Mouse (Mus musculus) G1E (cell line): ENCODE measurements around the gene Smad3. TPM values are rescaled to one million over a fixed set of nuclear protein-coding genes. Genes with fewer than 3 reads are reported as not detected.

Source experiments
- ATAC-seq: 2 replicates; pipeline ENCODE4 v1.8.0; 2016; ENCODE audit warnings: mild to moderate bottlenecking; ENCODE audit not compliant: insufficient number of reproducible peaks, poor library complexity, low FRiP score, severe bottlenecking; ENCODE audit errors: extremely low read depth
- DNase-seq: peaks from one replicate; pipeline ENCODE4 v3.0.0; 2012; ENCODE audit warnings: low spot score
- H3K27me3 ChIP-seq: 2 replicates; pipeline ENCODE4 v1.6.1; 2012; ENCODE audit warnings: mild to moderate bottlenecking, low read length, inconsistent platforms; ENCODE audit not compliant: insufficient read depth
- H3K36me3 ChIP-seq: replicated peaks from 2 replicates; pipeline ENCODE3; 2012; ENCODE audit warnings: mild to moderate bottlenecking, inconsistent platforms
- H3K4me1 ChIP-seq: 2 replicates; pipeline ENCODE4 v1.6.1; 2012; ENCODE audit warnings: low read depth, low read length, inconsistent platforms, mixed read lengths; ENCODE audit not compliant: insufficient read depth
- H3K4me3 ChIP-seq: 2 replicates; pipeline ENCODE4 v1.5.1; 2012; ENCODE audit warnings: low read depth, mild to moderate bottlenecking, inconsistent platforms, low read length, moderate library complexity, mixed read lengths
- H3K9me3 ChIP-seq: replicated peaks from 2 replicates; pipeline ENCODE4 v1.6.1; 2012; ENCODE audit warnings: inconsistent platforms
- CTCF ChIP-seq: IDR thresholded peaks from 2 replicates; pipeline ENCODE4 v1.5.1; 2012; ENCODE audit warnings: low read depth, low read length, inconsistent platforms, mixed read lengths
- GATA1 ChIP-seq: IDR thresholded peaks from 2 replicates; pipeline ENCODE4 v1.6.1; 2012; ENCODE audit warnings: borderline replicate concordance, low read length, inconsistent platforms, mixed read lengths
- GATA2 ChIP-seq: IDR thresholded peaks from 2 replicates; pipeline ENCODE4 v1.6.1; 2012; ENCODE audit warnings: low read depth, low read length, inconsistent platforms, borderline replicate concordance
- POLR2AphosphoS5 ChIP-seq: IDR thresholded peaks from 2 replicates; pipeline ENCODE4 v1.6.1; 2012; ENCODE audit warnings: low read depth, low read length, inconsistent platforms; ENCODE audit not compliant: insufficient replicate concordance
- TAL1 ChIP-seq: conservative IDR thresholded peaks from 2 replicates; pipeline ENCODE4 v1.6.1; 2012; ENCODE audit warnings: low read depth, low read length, inconsistent platforms, mixed read lengths
- polyA plus RNA-seq: library from polyadenylated mRNA; stranded (reverse); fragments of >175 nt; gene quantifications from 2 replicates; pipeline ENCODE4 v1.2.3, GENCODE M21; 2012
- total RNA-seq, 2 experiments: library from RNA; stranded (forward) in 1 of 2; stranded (reverse) in 1 of 2; fragments of 200-1000 nt in 1 of 2; fragments of >200 nt in 1 of 2; fragmentation: Nextera tagmentation in 1 of 2; gene quantifications; 2 replicates each; pipeline ENCODE4 v1.2.3; 2014 to 2017

The Smad3 gene
- total and polyA plus RNA-seq, 3 experiments = 0.87 to 4.8 (median 1.2) TPM

GRCm38 (mm10) chr9:63636113-63636512 lies 121.7 kb downstream of the Smad3 start:
- H3K36me3 ChIP-seq = peaks cover 97% of the 10 kb centered on the region
- TF ChIP-seq TAL1 (no peak), GATA1 (no peak), GATA2 (no peak), CTCF (no peak), POLR2AphosphoS5 (no peak)
- H3K9me3 ChIP-seq = no peaks in the 10 kb centered on the region
- H3K27me3 ChIP-seq = no peaks in the 10 kb centered on the region
- H3K4me3 ChIP-seq = no peak overlapping the region
- DNase-seq (no peak), ATAC-seq (no peak)
- no peaks in the 10 kb centered on the region for H3K4me1 ChIP-seq

DNA sequence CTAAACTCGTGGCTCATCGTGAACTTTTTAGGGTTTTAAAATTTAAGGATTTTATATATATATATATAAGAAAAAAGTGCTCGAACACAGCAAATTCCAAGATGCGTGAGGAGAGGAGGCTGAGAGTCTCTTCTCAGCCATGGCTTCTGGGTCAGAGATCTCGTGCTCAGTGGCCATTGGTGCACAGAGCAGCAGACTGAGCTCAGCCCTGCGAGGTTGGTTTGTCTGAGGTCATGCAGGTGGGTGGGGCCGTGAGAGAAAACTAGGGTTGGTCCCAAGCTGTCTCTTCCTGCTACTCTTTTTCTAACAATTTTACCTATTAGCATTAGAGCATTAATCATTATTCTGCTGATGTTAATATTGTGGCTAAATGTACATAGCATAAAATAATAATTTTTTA lies 124.5 kb downstream of the Smad3 start:
- Histone ChIP-seq H3K9me3 (no peaks in the 10 kb centered on the region), H3K36me3 (peaks cover 96% of the 10 kb centered on the region), H3K4me3 (no peak overlapping the region), H3K27me3 (no peaks in the 10 kb centered on the region), H3K4me1 (no peaks in the 10 kb centered on the region)
- TF ChIP-seq CTCF = no peak
- ATAC-seq = no peak
- DNase-seq = no peak

GRCm38 (mm10) chr9:63632924-63633323 lies 124.9 kb downstream of the Smad3 start:
- H3K36me3 ChIP-seq = peaks cover 96% of the 10 kb centered on the region
- DNase-seq = no peak

DNA sequence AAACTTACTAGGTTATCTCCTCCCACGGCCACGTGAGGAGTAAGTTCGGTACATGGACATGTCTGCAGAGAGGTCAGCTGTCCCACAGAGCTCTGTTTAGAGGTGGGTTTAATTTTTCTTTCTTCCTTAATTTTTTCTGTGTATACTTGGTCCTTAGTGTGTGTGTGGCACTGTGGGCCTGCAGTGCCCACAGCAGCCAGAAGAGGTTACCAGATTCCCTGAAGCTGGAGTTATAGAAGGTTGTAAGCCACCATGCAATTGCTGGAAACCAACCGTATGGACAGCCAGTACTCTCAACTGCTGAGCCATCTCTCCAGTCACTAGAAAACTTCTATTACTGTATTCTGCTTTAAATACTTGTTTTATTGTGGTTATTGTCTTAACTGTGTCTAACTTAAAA lies 125.7 kb downstream of the Smad3 start:
- TF ChIP-seq TAL1 = no peak
- TF ChIP-seq POLR2AphosphoS5 = no peak
- TF ChIP-seq GATA1 = no peak
- TF ChIP-seq CTCF = no peak
- no peak for TF ChIP-seq GATA2
- no peak for ATAC-seq
- Histone ChIP-seq H3K36me3 (peaks cover 96% of the 10 kb centered on the region), H3K9me3 (no peaks in the 10 kb centered on the region), H3K4me3 (no peak overlapping the region), H3K4me1 (no peaks in the 10 kb centered on the region), H3K27me3 (no peaks in the 10 kb centered on the region)
- no peak for DNase-seq

More at GRCm38 (mm10) chr9:63632924-63633323, 124.9 kb downstream of the Smad3 start:
- ATAC-seq = no peak
- Histone ChIP-seq H3K27me3 (no peaks in the 10 kb centered on the region), H3K4me3 (no peak overlapping the region), H3K4me1 (no peaks in the 10 kb centered on the region), H3K9me3 (no peaks in the 10 kb centered on the region)
- TF ChIP-seq POLR2AphosphoS5 (no peak), GATA2 (no peak), GATA1 (no peak), CTCF (no peak), TAL1 (no peak)

DNA sequence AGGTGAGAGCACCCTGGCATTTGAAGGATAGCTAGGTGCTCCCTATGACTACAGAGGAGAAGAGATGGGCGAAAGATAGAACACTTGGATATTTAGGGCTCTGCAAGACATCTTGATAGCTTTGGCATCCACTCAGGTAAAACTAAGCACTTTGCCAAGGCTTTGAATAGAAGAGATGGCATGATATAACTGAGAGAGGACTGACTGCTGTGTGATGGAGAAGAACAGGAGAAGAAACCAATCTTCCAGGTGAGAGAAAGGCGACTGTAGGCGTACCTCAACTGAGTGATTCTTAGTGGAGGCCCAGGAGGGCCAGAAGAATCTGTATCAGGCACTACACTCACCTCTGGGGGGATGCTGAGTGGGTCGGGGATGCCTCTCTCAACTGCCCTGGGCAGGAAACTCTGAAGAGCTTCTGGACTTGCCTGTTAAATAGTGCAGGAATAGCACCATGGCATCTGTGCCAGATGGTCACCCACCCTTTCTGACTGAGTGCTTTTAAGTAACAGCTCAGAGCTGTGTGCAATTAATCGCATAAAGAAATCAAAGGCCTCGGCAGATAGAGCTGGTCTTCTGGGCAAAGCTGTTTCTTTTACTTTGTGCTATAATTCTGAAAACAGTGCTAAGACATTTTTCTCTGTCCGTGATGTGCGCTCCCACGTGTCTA lies 132.6 kb downstream of the Smad3 start:
- Histone ChIP-seq H3K4me3 (no peak overlapping the region), H3K36me3 (peaks cover 99% of the 10 kb centered on the region), H3K27me3 (no peaks in the 10 kb centered on the region), H3K9me3 (no peaks in the 10 kb centered on the region), H3K4me1 (no peaks in the 10 kb centered on the region)
- no peak for DNase-seq
- no peak for ATAC-seq
- TF ChIP-seq GATA2 (no peak), GATA1 (no peak), CTCF (no peak), TAL1 (no peak), POLR2AphosphoS5 (no peak)

DNA sequence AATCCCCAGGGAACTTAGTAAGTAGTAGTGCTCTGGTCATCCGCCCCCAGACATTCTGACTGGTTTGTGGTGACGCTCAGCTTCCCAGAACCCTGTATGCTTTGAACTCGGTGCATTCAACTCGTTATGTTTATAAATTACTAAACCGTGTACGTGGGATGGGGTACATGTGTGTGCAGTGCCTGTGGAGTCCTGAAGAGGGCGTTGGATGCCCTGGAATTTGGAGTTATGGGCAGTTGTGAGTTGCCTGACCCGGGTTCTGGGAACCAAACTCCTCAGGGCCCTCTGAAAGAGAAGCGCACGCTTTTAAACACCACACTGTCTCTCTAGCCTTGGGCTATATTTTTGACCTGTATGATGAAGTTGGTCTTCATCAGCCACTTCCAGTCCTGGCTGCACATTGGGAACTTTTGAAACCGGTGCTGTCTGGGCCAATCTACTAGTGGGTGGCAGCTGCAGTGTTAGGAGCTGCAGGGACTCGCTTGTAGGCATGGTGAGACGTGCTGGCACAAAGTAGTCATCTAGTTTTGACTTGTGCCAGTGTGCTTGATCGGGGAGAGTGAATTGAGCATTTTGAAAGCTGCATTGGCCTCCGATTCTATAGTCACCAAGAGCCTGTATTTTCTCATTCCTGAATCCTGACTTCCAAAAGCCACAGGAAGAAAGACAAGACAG lies 133.8 kb downstream of the Smad3 start:
- H3K4me3 ChIP-seq = no peak overlapping the region
- H3K27me3 ChIP-seq = no peaks in the 10 kb centered on the region
- DNase-seq = no peak
- no peaks in the 10 kb centered on the region for H3K4me1 ChIP-seq
- no peak for TF ChIP-seq CTCF
- no peak for TF ChIP-seq TAL1
- TF ChIP-seq POLR2AphosphoS5 = no peak
- no peak for TF ChIP-seq GATA1
- TF ChIP-seq GATA2 = no peak
- ATAC-seq = no peak
- peaks cover 95% of the 10 kb centered on the region for H3K36me3 ChIP-seq
- H3K9me3 ChIP-seq = no peaks in the 10 kb centered on the region

GRCm38 (mm10) chr9:63617967-63618366 lies 139.8 kb downstream of the Smad3 start:
- Histone ChIP-seq H3K36me3 (peaks cover 79% of the 10 kb centered on the region), H3K9me3 (no peaks in the 10 kb centered on the region), H3K4me3 (no peak overlapping the region), H3K4me1 (peaks cover 7% of the 10 kb centered on the region; the same call in 1 of the 2 replicates), H3K27me3 (no peaks in the 10 kb centered on the region)
- TF ChIP-seq GATA2 = no peak
- no peak for TF ChIP-seq CTCF
- no peak for TF ChIP-seq GATA1
- TF ChIP-seq TAL1 = no peak
- TF ChIP-seq POLR2AphosphoS5 = no peak
- no peak for DNase-seq
- ATAC-seq = no peak
